Comparison of ENCODE assay signal across 8 mouse cellular contexts in the genomic region with DNA sequence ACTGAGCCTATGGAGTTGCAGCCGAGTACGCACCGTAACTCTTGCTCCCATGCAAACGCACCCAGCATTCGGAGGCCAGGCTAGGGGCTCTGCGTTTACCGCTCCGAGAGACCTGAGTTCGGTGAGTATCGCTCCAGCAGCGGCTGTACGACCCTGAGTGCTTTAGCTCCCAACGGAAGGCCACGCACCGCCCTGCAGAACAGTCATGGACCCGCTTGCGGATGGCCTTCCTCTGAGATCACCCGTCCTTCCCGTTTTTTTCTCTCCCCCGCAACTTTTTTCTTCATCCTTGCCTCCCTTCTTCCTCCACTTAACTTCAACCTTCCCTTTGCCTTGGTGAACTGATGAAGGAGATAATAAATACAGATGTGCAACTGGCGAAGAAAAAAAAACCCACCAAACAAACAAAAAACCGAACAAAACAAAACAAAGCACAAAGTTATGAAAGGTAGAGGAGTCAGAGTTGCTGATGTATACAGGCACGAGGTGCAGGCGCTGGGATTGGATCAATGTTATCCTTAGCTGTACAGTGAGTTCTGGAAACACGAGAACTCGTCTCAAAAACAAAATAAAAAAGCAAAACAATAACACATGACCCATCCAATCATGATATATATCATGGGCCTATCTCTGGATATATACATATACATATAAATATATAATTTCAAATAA. TPM values are rescaled to one million over a fixed set of nuclear protein-coding genes. Genes with fewer than 3 reads are reported as not detected.
DNase-seq lines count a peak whose midpoint lies in the region; ATAC-seq and TF ChIP-seq lines count a peak whose summit lies in the region.

No protein-coding gene starts in this region.

- WGBS in kidney, embryonic 15.5 days: under 1% methylated on average over 26 of the region's 26 CpGs
- under 1% methylated on average over 26 of the region's 26 CpGs for WGBS in hindbrain, postnatal 0 days
- WGBS in midbrain, postnatal 0 days: under 1% methylated on average over 26 of the region's 26 CpGs

- H3K9ac ChIP-seq in kidney, embryonic 15.5 days: peak overlapping the region; percentile 65
- peak overlapping the region; percentile 42 for H3K9ac ChIP-seq in hindbrain, postnatal 0 days (replicated peaks; ENCODE audit: low read length)
- H3K9ac ChIP-seq in midbrain, postnatal 0 days (replicated peaks; ENCODE audit: low read length, poor library complexity, severe bottlenecking): peak overlapping the region; percentile 55

- DNase-seq in kidney, postnatal 14 days: no peak
- DNase-seq in hindbrain, postnatal 0 days (ENCODE audit: low spot score): no peak
- DNase-seq in midbrain, postnatal 0 days (ENCODE audit: low spot score): no peak
- DNase-seq in cerebellum, postnatal 4 days (ENCODE audit: low spot score in 2 of 2): no peak
- no peak for DNase-seq in right cerebral cortex, adult 18-20 months
- no peak for DNase-seq in right cerebral cortex, postnatal 25 days

- peaks cover 28% of the 10 kb centered on the region for H3K4me1 ChIP-seq in kidney, embryonic 15.5 days
- H3K4me1 ChIP-seq in cortical plate, adult 2 months (ENCODE audit: control insufficient read depth, insufficient read depth, low read length): peaks cover 2% of the 10 kb centered on the region; the same call in 1 of the 2 replicates
- H3K4me1 ChIP-seq in hindbrain, postnatal 0 days (ENCODE audit: insufficient read depth, low read length): peaks cover 13% of the 10 kb centered on the region
- peaks cover 5% of the 10 kb centered on the region; the same call in 1 of the 2 replicates for H3K4me1 ChIP-seq in midbrain, postnatal 0 days (ENCODE audit: insufficient read depth, low read length)

- no peaks in the 10 kb centered on the region for H3K36me3 ChIP-seq in kidney, embryonic 15.5 days
- H3K36me3 ChIP-seq in hindbrain, postnatal 0 days (ENCODE audit: insufficient read depth, low read length): no peaks in the 10 kb centered on the region
- H3K36me3 ChIP-seq in midbrain, postnatal 0 days (ENCODE audit: insufficient read depth, low read length): no peaks in the 10 kb centered on the region

- no peak for TF ChIP-seq POLR2A in cortical plate, adult 2 months (IDR thresholded peaks at IDR 0.05; ENCODE audit: extremely low read depth, insufficient read depth, low read length)

- peak overlapping the region; percentile 63 for H3K4me2 ChIP-seq in kidney, embryonic 15.5 days
- H3K4me2 ChIP-seq in hindbrain, postnatal 0 days (ENCODE audit: low read depth, low read length): peak overlapping the region; percentile 68
- H3K4me2 ChIP-seq in midbrain, postnatal 0 days (ENCODE audit: low read depth, low read length, poor library complexity, severe bottlenecking): peak overlapping the region; percentile 55

- H3K4me3 ChIP-seq in kidney, embryonic 15.5 days (replicated peaks): peak overlapping the region; percentile 71
- peak overlapping the region; percentile 47 for H3K4me3 ChIP-seq in cortical plate, adult 2 months (ENCODE audit: insufficient read depth, low read length)
- H3K4me3 ChIP-seq in hindbrain, postnatal 0 days (ENCODE audit: low read length): peak overlapping the region; percentile 63
- peak overlapping the region; percentile 63 for H3K4me3 ChIP-seq in midbrain, postnatal 0 days (ENCODE audit: low read depth, low read length)

- H3K27ac ChIP-seq in kidney, embryonic 15.5 days: peak overlapping the region; percentile 97
- H3K27ac ChIP-seq in cortical plate, adult 2 months (ENCODE audit: insufficient read depth, low read length): no peak overlapping the region
- H3K27ac ChIP-seq in hindbrain, postnatal 0 days: peak overlapping the region; percentile 73
- peak overlapping the region; percentile 79 for H3K27ac ChIP-seq in midbrain, postnatal 0 days (ENCODE audit: low read depth, low read length)

- ATAC-seq in kidney, embryonic 15.5 days (replicated peaks; ENCODE audit: low FRiP score): peak; percentile 57
- no peak for ATAC-seq in hindbrain, postnatal 0 days
- ATAC-seq in midbrain, postnatal 0 days (ENCODE audit: low FRiP score): peak; percentile 15

- H3K27me3 ChIP-seq in kidney, embryonic 15.5 days: no peaks in the 10 kb centered on the region
- H3K27me3 ChIP-seq in hindbrain, postnatal 0 days (ENCODE audit: insufficient read depth, low read length): no peaks in the 10 kb centered on the region
- H3K27me3 ChIP-seq in midbrain, postnatal 0 days (ENCODE audit: insufficient read depth, low read length): no peaks in the 10 kb centered on the region

- no peak for TF ChIP-seq CTCF in cortical plate, adult 2 months (IDR thresholded peaks at IDR 0.05; ENCODE audit: extremely low read depth, insufficient read depth, low read length)
- TF ChIP-seq CTCF in hindbrain, postnatal 0 days (IDR thresholded peaks at IDR 0.05; ENCODE audit: low read depth): no peak
- TF ChIP-seq CTCF in midbrain, postnatal 0 days (IDR thresholded peaks at IDR 0.05): no peak

- no peaks in the 10 kb centered on the region for H3K9me3 ChIP-seq in kidney, embryonic 15.5 days (replicated peaks)
- no peaks in the 10 kb centered on the region for H3K9me3 ChIP-seq in hindbrain, postnatal 0 days (ENCODE audit: low read length)
- no peaks in the 10 kb centered on the region for H3K9me3 ChIP-seq in midbrain, postnatal 0 days (ENCODE audit: low read length)

RNA-seq across cellular contexts. Expression of gene Zfp692, which starts 4.0 kb away (rescaled TPM):
- 29.1 and 30.5 TPM in 2 replicates for polyA plus RNA-seq in kidney, embryonic 15.5 days (2015; fragmentation: Nextera tagmentation; extraction: Ambion mirVana)
- 65.6 and 77.1 TPM in 2 replicates for polyA plus RNA-seq in cortical plate, adult 2 months (2012; rRNA removed)
- 23.9 and 27.8 TPM in 2 replicates for total RNA-seq in hindbrain, postnatal 0 days (2014; rRNA removed)
- 19.7 and 21.9 TPM in 2 replicates for polyA plus RNA-seq in hindbrain, postnatal 0 days (2015; fragmentation: Nextera tagmentation; extraction: Ambion mirVana)
- total RNA-seq in midbrain, postnatal 0 days (2014; rRNA removed): 24.4 and 26.0 TPM in 2 replicates
- 20.1 and 22.6 TPM in 2 replicates for polyA plus RNA-seq in midbrain, postnatal 0 days (2015; fragmentation: Nextera tagmentation; extraction: Ambion mirVana)

RNA-seq across cellular contexts. Expression of gene Zfp672, which starts 27.2 kb away (rescaled TPM):
- 36.2 and 40.4 TPM in 2 replicates for polyA plus RNA-seq in kidney, embryonic 15.5 days (2015; fragmentation: Nextera tagmentation; extraction: Ambion mirVana)
- 50.2 and 50.7 TPM in 2 replicates for polyA plus RNA-seq in cortical plate, adult 2 months (2012; rRNA removed)
- 36.3 and 42.9 TPM in 2 replicates for total RNA-seq in hindbrain, postnatal 0 days (2014; rRNA removed)
- 43.8 TPM in 2 replicates for polyA plus RNA-seq in hindbrain, postnatal 0 days (2015; fragmentation: Nextera tagmentation; extraction: Ambion mirVana)
- 38.1 and 42.1 TPM in 2 replicates for total RNA-seq in midbrain, postnatal 0 days (2014; rRNA removed)
- 41.1 and 46.9 TPM in 2 replicates for polyA plus RNA-seq in midbrain, postnatal 0 days (2015; fragmentation: Nextera tagmentation; extraction: Ambion mirVana)

RNA-seq across cellular contexts. Expression of gene Sh3bp5l, which starts 27.6 kb away (rescaled TPM):
- polyA plus RNA-seq in kidney, embryonic 15.5 days (2015; fragmentation: Nextera tagmentation; extraction: Ambion mirVana): 34.2 and 37.0 TPM in 2 replicates
- polyA plus RNA-seq in cortical plate, adult 2 months (2012; rRNA removed): 42.4 and 44.6 TPM in 2 replicates
- total RNA-seq in hindbrain, postnatal 0 days (2014; rRNA removed): 51.8 and 55.4 TPM in 2 replicates
- 39.7 and 40.3 TPM in 2 replicates for polyA plus RNA-seq in hindbrain, postnatal 0 days (2015; fragmentation: Nextera tagmentation; extraction: Ambion mirVana)
- 44.0 and 53.8 TPM in 2 replicates for total RNA-seq in midbrain, postnatal 0 days (2014; rRNA removed)
- polyA plus RNA-seq in midbrain, postnatal 0 days (2015; fragmentation: Nextera tagmentation; extraction: Ambion mirVana): 42.4 and 46.3 TPM in 2 replicates

RNA-seq across cellular contexts. Expression of gene 4930438A08Rik, which starts 28.3 kb away (rescaled TPM):
- polyA plus RNA-seq in kidney, embryonic 15.5 days (2015; fragmentation: Nextera tagmentation; extraction: Ambion mirVana): 0.18 TPM in 1 of 2 replicates, not detected in the other
- not detected in 2 replicates for polyA plus RNA-seq in cortical plate, adult 2 months (2012; rRNA removed)
- total RNA-seq in hindbrain, postnatal 0 days (2014; rRNA removed): not detected in 2 replicates
- not detected in 2 replicates for polyA plus RNA-seq in hindbrain, postnatal 0 days (2015; fragmentation: Nextera tagmentation; extraction: Ambion mirVana)
- total RNA-seq in midbrain, postnatal 0 days (2014; rRNA removed): 0.09 and 0.38 TPM in 2 replicates
- polyA plus RNA-seq in midbrain, postnatal 0 days (2015; fragmentation: Nextera tagmentation; extraction: Ambion mirVana): not detected in 2 replicates
